Comparison of ENCODE assay signal across 14 mouse cellular contexts in genomic region chr14:64597218-64597617, GRCm38 (mm10).
DNase-seq lines count a peak whose midpoint lies in the region; ATAC-seq and TF ChIP-seq lines count a peak whose summit lies in the region.
"Had no signal": no experiment of that assay in that cellular context is flagged by ENCODE, and none has a peak within 500 bp of the region (broad histone marks: within the 10 kb centered on the region; RNA-seq: fewer than 3 reads in every experiment).

No protein-coding gene starts in this region.

- peaks cover 89% of the 10 kb centered on the region for H3K4me1 ChIP-seq in E14TG2a.4 (replicated peaks; ENCODE audit: low read depth, low read length)
- H3K4me1 ChIP-seq in forebrain, embryonic 14.5 days (ENCODE audit: control insufficient read depth, insufficient read depth, low read length) = peaks cover 36% of the 10 kb centered on the region
- H3K4me1 ChIP-seq in hindbrain, postnatal 0 days (ENCODE audit: insufficient read depth, low read length) = peaks cover 11% of the 10 kb centered on the region; the same call in 1 of the 2 replicates

- 74% methylated on average over 8 of the region's 8 CpGs for WGBS in forebrain, embryonic 14.5 days
- WGBS in hindbrain, postnatal 0 days = 70% methylated on average over 8 of the region's 8 CpGs

- DNase-seq in cerebellum, adult 9-11 months = peak; percentile 42
- no peak for DNase-seq in cerebellum, adult 18-20 months
- no peak for DNase-seq in forebrain, embryonic 14.5 days (ENCODE audit: low spot score)
- DNase-seq in hindbrain, postnatal 0 days (ENCODE audit: low spot score) = peak; percentile 41
- no peak for DNase-seq in gastrocnemius, adult 2 months
- no peak for DNase-seq in heart, postnatal 4 days
- no peak for DNase-seq in left cerebral cortex, postnatal 36 days (ENCODE audit: low spot score in 2 of 2)
- DNase-seq: B cell, adult 2 months; gastrocnemius, postnatal 10 days; lung, embryonic 14.5 days had no signal

- no peaks in the 10 kb centered on the region for H3K27me3 ChIP-seq in E14TG2a.4 (ENCODE audit: insufficient read depth, low read length)
- H3K27me3 ChIP-seq in forebrain, embryonic 14.5 days (replicated peaks; ENCODE audit: control insufficient read depth, insufficient read depth, low read length) = no peaks in the 10 kb centered on the region
- H3K27me3 ChIP-seq in hindbrain, postnatal 0 days (ENCODE audit: insufficient read depth, low read length) = no peaks in the 10 kb centered on the region

- H3K9me3 ChIP-seq in E14TG2a.4 (ENCODE audit: low read length) = peaks cover 4% of the 10 kb centered on the region; the same call in 1 of the 2 replicates
- H3K9me3 ChIP-seq in forebrain, embryonic 14.5 days (replicated peaks; ENCODE audit: control insufficient read depth, low read length) = no peaks in the 10 kb centered on the region
- no peaks in the 10 kb centered on the region for H3K9me3 ChIP-seq in hindbrain, postnatal 0 days (ENCODE audit: low read length)
- H3K9me3 ChIP-seq: G1E had no signal

- no peak for TF ChIP-seq CTCF in E14TG2a.4 (conservative IDR thresholded peaks at IDR 0.05; ENCODE audit: low read length)
- no peak for TF ChIP-seq CTCF in hindbrain, postnatal 0 days (IDR thresholded peaks at IDR 0.05; ENCODE audit: low read depth)
- no peak for TF ChIP-seq CTCF in gastrocnemius, adult 2 months (IDR thresholded peaks at IDR 0.05)

- ATAC-seq in forebrain, embryonic 14.5 days = no peak
- no peak for ATAC-seq in hindbrain, postnatal 0 days

- peak overlapping the region; percentile 83 for H3K27ac ChIP-seq in forebrain, embryonic 14.5 days (ENCODE audit: low read depth, low read length)
- no peak overlapping the region for H3K27ac ChIP-seq in hindbrain, postnatal 0 days
- no peak overlapping the region for H3K27ac ChIP-seq in gastrocnemius, adult 2 months
- H3K27ac ChIP-seq: kidney, postnatal 0 days; macrophage had no signal

- H3K4me2 ChIP-seq in forebrain, embryonic 14.5 days (ENCODE audit: low read length) = no peak overlapping the region
- no peak overlapping the region for H3K4me2 ChIP-seq in hindbrain, postnatal 0 days (ENCODE audit: low read depth, low read length)
- H3K4me2 ChIP-seq: lung, embryonic 14.5 days had no signal

- peaks cover 14% of the 10 kb centered on the region for H3K36me3 ChIP-seq in E14TG2a.4 (ENCODE audit: insufficient read depth, low read length)
- H3K36me3 ChIP-seq in forebrain, embryonic 14.5 days (ENCODE audit: control insufficient read depth, insufficient read depth, low read length) = peaks cover 18% of the 10 kb centered on the region
- no peaks in the 10 kb centered on the region for H3K36me3 ChIP-seq in hindbrain, postnatal 0 days (ENCODE audit: insufficient read depth, low read length)
- H3K36me3 ChIP-seq: G1E had no signal

- intact Hi-C loops in gastrocnemius, adult 2 months (cut with DNase I) = no loop called here
- intact Hi-C loops in left cerebral cortex, postnatal 36 days (cut with DNase I) = no loop called here

- peak overlapping the region; percentile 59 for H3K4me3 ChIP-seq in E14TG2a.4 (replicated peaks; ENCODE audit: low read length)
- no peak overlapping the region for H3K4me3 ChIP-seq in forebrain, embryonic 14.5 days (ENCODE audit: low read depth, low read length)
- H3K4me3 ChIP-seq in hindbrain, postnatal 0 days (ENCODE audit: low read length) = no peak overlapping the region
- no peak overlapping the region for H3K4me3 ChIP-seq in gastrocnemius, adult 2 months

- H3K9ac ChIP-seq in forebrain, embryonic 14.5 days (ENCODE audit: low read length) = no peak overlapping the region
- H3K9ac ChIP-seq in hindbrain, postnatal 0 days (replicated peaks; ENCODE audit: low read length) = no peak overlapping the region
- H3K9ac ChIP-seq: lung, embryonic 14.5 days had no signal

Comparison
In these comparisons a context has a peak if more than half of its experiments do, and no peak if none do; other contexts are left out.
1. DNase-seq: peak in cerebellum, adult 9-11 months (single experiment) and hindbrain, postnatal 0 days (single experiment); none in cerebellum, adult 18-20 months (0 of 2), forebrain, embryonic 14.5 days (single experiment), gastrocnemius, adult 2 months (single experiment), heart, postnatal 4 days (single experiment) and left cerebral cortex, postnatal 36 days (0 of 2).